Mouse (Mus musculus) C2C12 (cell line): ENCODE data around the gene Ttll5.

ENCODE experiments used
- CEBPB ChIP-seq: IDR thresholded peaks from one replicate; pipeline ENCODE4 v1.6.1; 2011; ENCODE audit warnings: low read depth, mild to moderate bottlenecking, control low read depth, moderate library complexity
- CTCF ChIP-seq: IDR thresholded peaks from one replicate; pipeline ENCODE4 v1.5.1; 2011; ENCODE audit not compliant: control insufficient read depth, insufficient read depth, insufficient read length
- MAX ChIP-seq: IDR thresholded peaks from one replicate; pipeline ENCODE4 v1.6.1; 2011; ENCODE audit warnings: mild to moderate bottlenecking, control low read depth

DNA sequence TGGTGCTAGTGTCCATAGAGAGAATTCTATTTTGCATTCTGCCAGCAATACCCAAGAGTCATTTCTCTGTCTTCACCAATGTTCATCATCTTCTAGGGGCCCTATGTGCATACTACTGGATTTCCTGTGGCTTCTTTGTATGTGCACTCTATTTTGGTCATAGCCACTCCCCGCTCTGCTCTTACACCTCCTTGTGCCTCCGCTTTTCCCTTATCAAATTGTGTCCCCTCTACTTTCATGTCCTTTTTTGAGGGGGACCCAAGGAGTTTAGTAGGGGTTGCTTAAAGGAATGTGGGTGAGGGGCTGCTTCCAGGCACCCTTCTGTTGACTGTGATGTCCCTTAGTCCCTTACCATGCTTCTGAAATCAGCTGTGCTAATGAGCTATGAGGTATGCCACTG, 222.3 kb downstream of the Ttll5 start:
- TF ChIP-seq CTCF, result no peak
- no peak for TF ChIP-seq MAX
- TF ChIP-seq CEBPB, result no peak
